Mouse (Mus musculus): Measurements from ENCODE around the gene Ccdc7a. TPM values are rescaled to one million over a fixed set of nuclear protein-coding genes. Genes with fewer than 3 reads are reported as not detected.

The Ccdc7a gene
- not detected for polyA plus RNA-seq (2014; fragmentation: Illumina TruSeq; extraction: RNeasy Lipid Tissue Mini Kit (QIAGEN cat#74804); ENCODE audit: insufficient read depth, low read depth, low replicate concordance)

GRCm38 (mm10) chr8:129065417-129065816 is at the start of gene Ccdc7a:
Gene Ccdc7a (minus strand): TSS chr8:129065517.

GRCm38 (mm10) chr8:129066834-129067233 is 1.5 kb upstream of the Ccdc7a start, which contains the start of gene Ccdc7b:
Gene Ccdc7b (plus strand): TSS chr8:129067134.

GRCm38 (mm10) chr8:128798594-128798993 is 266.7 kb downstream of the Ccdc7a start, which contains the start of gene Gm3952:
Gene Gm3952 (minus strand): TSS chr8:128798694.

DNA sequence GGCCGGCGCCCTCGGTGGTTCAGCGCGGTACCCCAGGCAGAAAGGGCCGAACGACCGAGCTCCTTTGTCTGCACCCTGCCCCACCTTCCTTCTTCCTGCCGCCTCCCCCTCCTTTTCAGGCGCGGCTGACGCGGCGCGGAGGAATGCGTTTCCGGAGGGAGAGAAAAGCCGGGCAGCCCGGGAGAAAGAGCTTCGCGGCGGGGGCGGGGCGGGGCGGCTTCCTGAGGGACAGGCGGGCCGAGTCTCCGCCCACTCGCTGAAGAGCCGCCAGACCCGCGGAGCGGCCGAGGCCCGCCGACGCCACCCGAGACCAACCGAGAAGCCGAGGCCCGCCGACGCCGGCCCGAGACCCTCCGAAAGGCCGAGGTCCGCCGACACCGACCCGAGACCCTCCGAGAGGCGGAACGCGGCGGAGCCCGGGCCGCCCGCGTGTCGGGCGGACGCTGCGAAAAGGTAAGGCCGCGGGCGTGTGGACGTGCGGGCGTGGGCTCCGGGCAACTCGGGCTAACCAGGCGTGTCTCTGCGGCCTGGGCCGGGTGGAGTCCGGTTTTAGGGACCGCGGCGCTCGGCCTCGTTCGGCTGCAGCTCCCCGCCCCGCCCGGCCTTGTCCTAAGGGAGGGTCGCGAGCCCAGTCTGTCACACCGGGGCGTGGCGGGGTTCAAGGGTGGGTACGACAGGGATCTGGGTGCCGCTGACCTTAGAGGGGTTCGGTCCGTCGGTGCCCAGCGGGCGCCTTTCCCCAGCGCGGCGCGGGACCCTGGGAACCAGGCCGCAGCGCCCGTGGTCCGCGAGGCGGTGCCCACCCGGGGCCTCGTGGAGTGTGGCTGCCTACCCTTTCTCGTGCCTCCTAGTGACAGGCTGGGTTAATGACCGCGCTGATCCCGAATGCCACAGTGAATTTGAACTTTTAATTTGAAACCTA is 379.5 kb downstream of the Ccdc7a start, which contains the start of gene Itgb1:
TSS of gene Itgb1 (plus strand) at position 148 of the 922 bp plus-strand sequence.

Other genes starting within 250 kb of the Ccdc7a start
- gene Ccdc7b, start 1.6 kb upstream of the Ccdc7a start, polyA plus RNA-seq (2014; fragmentation: Illumina TruSeq; extraction: RNeasy Lipid Tissue Mini Kit (QIAGEN cat#74804); ENCODE audit: insufficient read depth, low read depth, low replicate concordance), result not detected
- gene Gm10999, start 66.1 kb upstream of the Ccdc7a start, polyA plus RNA-seq (2014; fragmentation: Illumina TruSeq; extraction: RNeasy Lipid Tissue Mini Kit (QIAGEN cat#74804); ENCODE audit: insufficient read depth, low read depth, low replicate concordance), result not detected
- 15.6 TPM for gene 2610044O15Rik8, start 168.9 kb upstream of the Ccdc7a start, polyA plus RNA-seq (2014; fragmentation: Illumina TruSeq; extraction: RNeasy Lipid Tissue Mini Kit (QIAGEN cat#74804); ENCODE audit: insufficient read depth, low read depth, low replicate concordance)